Mouse (Mus musculus): ENCODE measurements around the gene Galnt5.

DNA sequence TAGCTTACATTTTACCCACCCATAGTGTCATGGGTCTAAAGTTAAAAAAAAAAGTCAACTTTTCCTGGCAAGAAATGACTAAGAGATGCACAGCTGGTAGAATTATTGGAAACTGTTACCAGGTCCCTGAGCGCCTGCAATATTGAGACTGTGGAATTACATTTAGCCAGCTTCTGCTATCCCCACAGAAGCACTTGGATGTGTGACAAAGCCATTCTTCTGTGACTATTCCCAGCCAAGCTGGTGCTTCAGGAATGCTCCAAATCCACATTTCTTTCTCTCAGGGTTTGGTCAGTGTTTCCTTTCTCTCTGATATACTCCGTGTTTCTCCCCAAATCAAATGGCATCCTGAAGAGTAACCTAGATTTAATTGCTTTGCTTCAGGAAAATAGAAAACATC is 6.6 kb upstream of the Galnt5 start:
- TF ChIP-seq CTCF (IDR thresholded peaks at IDR 0.05; ENCODE audit: borderline replicate concordance, insufficient read depth, low read length) (no peak), POLR2A (IDR thresholded peaks at IDR 0.05; ENCODE audit: low read depth, low read length) (no peak)

Measured in embryonic fibroblast, embryonic 13.5 days (primary cell).